Mouse (Mus musculus) MN1 (cell line): ENCODE results near the gene Gm6034.
"Not testable (repeated sequence)": the region's sequence is repeated elsewhere in the genome, so short reads cannot be mapped to it uniquely, and the experiment has no call there.

Experiments
- DNase-seq: peaks from one replicate; pipeline ENCODE4 v3.0.0-alpha.2; 2016; ENCODE audit warnings: low spot score

The Gm6034 gene

GRCm38 (mm10) chr17:36042610-36043169, at the start of gene Gm6034, which contains the start of gene H2-T22:
Gene Gm6034 (plus strand): TSS chr17:36042961.
Gene H2-T22 (minus strand): TSS chr17:36042747.
- peak; percentile 94 for DNase-seq

- peak; percentile 90 for DNase-seq
Measured at GRCm38 (mm10) chr17:35993675-35994074, 49.1 kb upstream of the Gm6034 start.

- DNase-seq, result peak; percentile 89
Measured at GRCm38 (mm10) chr17:35994175-35994878, 48.4 kb upstream of the Gm6034 start.

- DNase-seq, result peak; percentile 47
Measured at GRCm38 (mm10) chr17:35994879-35995240, 47.9 kb upstream of the Gm6034 start.

- peak; percentile 97 for DNase-seq
Measured at GRCm38 (mm10) chr17:35996949-35997348, 45.8 kb upstream of the Gm6034 start.

GRCm38 (mm10) chr17:35997713-35998510, 44.8 kb upstream of the Gm6034 start:
- no peak for DNase-seq

- no peak for DNase-seq
Measured at GRCm38 (mm10) chr17:35998545-35999305, 44.0 kb upstream of the Gm6034 start.

- DNase-seq, result no peak
Measured at GRCm38 (mm10) chr17:35999356-35999755, 43.4 kb upstream of the Gm6034 start.

- DNase-seq, result no peak
Measured at GRCm38 (mm10) chr17:36000349-36000748, 42.4 kb upstream of the Gm6034 start.

- DNase-seq, result no peak
Measured at GRCm38 (mm10) chr17:36001121-36001897, 41.5 kb upstream of the Gm6034 start.

GRCm38 (mm10) chr17:36001966-36002365, 40.8 kb upstream of the Gm6034 start:
- no peak for DNase-seq

- no peak for DNase-seq
Measured at GRCm38 (mm10) chr17:36003331-36003730, 39.4 kb upstream of the Gm6034 start.

- DNase-seq, result not testable (repeated sequence)
Measured at GRCm38 (mm10) chr17:36004409-36004808, 38.4 kb upstream of the Gm6034 start.

GRCm38 (mm10) chr17:36014977-36015376, 27.8 kb upstream of the Gm6034 start:
- no peak for DNase-seq

- no peak for DNase-seq
Measured at GRCm38 (mm10) chr17:36017046-36017445, 25.7 kb upstream of the Gm6034 start.

GRCm38 (mm10) chr17:36018979-36019378, 23.8 kb upstream of the Gm6034 start:
- no peak for DNase-seq

GRCm38 (mm10) chr17:36019519-36019918, 23.2 kb upstream of the Gm6034 start:
- no peak for DNase-seq

- no peak for DNase-seq
Measured at GRCm38 (mm10) chr17:36020191-36021073, 22.3 kb upstream of the Gm6034 start, which contains the start of gene H2-T24. Gene H2-T24 (minus strand): TSS chr17:36020560.

- DNase-seq, result no peak
Measured at GRCm38 (mm10) chr17:36021309-36021708, 21.5 kb upstream of the Gm6034 start.

GRCm38 (mm10) chr17:36022098-36022497, 20.7 kb upstream of the Gm6034 start:
- no peak for DNase-seq
